Mouse (Mus musculus): ENCODE measurements around the gene Olfr992.
"Not testable (repeated sequence)": the region's sequence is repeated elsewhere in the genome, so short reads cannot be mapped to it uniquely, and the experiment has no call there.

Olfr992 gene

DNA sequence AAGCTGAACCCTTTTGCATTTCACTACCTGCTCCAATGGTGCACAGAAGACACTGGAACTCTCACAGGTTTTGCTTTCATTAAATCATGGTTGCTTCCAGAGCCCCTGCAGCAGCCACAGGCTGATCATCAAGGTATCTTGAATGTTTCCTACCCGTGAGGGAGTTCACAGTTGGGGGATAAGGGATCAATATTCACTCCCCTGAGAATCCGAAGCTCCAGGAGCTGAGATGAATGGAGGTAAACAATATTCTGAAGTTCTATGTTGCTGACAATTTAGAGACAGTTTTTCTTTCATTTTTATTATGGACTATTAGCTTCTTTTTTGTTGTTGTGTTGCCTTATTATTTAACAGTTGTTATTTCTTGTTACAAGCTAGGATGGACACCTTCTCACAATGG, at the start of gene Olfr992:
TSS of gene Olfr992 (minus strand) at position 101 of the 400 bp plus-strand sequence.
- no peak for DNase-seq (ENCODE audit: extremely low read depth, low read depth, low spot score)

DNA sequence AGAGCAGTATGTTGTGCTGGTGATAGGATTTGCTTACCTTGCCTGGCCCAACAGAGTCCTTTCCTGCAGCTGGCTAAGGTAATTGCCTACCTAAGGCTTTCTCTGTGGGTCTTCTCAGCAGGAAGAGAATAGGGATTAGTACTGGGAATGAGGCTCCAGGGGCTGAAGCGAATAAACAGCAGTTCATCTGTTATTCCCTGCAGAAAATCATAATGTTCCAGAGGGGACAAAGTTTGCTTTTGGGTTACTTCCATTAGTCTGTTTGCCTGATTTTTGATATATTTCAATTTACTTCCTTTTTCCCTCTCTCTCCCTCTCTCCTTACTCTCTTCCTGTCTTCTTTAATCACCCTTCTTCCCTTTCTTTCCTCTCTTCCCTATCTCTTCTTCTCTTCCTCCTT, 34.3 kb upstream of the Olfr992 start, which contains the start of gene Olfr995:
TSS of gene Olfr995 (minus strand) at position 101 of the 400 bp plus-strand sequence.
- DNase-seq (ENCODE audit: extremely low read depth, low read depth, low spot score) = no peak

DNA sequence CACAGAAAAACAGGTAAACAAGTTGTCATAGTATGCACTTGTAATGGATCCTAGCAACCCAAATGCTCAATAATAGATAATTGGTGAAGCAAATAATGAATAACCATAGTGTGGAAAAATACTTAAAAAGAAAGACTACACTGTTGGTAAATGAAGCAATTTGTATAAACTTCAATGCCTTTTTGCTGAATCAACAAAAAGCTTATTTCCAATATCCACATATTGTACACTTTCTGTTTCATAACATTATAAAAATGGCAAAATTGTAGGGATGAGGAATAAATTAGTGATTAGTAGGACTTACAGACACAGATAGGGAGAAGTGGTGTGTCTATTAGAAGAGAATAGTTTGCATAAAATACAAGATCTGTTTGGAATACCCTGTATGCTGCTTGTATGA, 33.3 kb upstream of the Olfr992 start:
- DNase-seq (ENCODE audit: extremely low read depth, low read depth, low spot score) = no peak

DNA sequence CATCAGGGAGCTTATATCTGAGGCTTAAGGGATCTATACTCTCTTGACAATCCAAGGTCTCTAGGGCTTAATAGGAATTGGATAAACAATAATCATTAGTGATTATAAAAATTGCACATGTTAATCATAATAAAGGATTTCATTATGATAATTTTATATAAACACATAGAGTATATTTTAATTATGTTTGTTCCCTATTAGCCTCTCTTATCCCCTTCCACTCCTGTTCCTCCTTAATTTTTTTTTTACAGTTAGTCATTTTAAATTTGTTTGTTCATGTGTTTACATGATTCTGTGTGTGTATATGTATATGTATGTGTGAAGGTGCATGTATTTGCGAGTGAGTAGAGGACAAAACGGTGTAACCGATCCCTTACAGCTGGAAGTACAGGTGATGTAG, 27.1 kb upstream of the Olfr992 start, which contains the start of gene Olfr994:
TSS of gene Olfr994 (minus strand) at position 101 of the 400 bp plus-strand sequence.
- no peak for DNase-seq (ENCODE audit: extremely low read depth, low read depth, low spot score)

DNA sequence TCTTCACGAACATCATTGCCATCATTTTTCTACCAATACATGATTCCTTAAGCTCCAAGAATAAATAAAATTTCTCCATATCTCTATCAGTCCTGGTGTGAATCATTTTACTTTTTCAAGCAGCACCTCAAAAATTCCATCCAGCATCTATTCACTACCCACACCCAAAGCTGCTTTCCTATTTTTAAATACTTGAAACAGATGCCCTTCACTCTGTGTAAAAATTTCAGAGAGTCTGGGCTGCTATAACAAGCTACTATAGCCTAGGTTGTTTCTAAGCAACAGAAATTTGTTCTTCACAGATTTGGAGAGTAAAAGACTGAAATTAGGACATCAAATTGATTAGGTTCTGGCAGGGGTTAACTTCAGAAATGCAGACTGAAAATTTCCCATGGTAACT, 16.6 kb upstream of the Olfr992 start:
- no peak for DNase-seq (ENCODE audit: extremely low read depth, low read depth, low spot score)

DNA sequence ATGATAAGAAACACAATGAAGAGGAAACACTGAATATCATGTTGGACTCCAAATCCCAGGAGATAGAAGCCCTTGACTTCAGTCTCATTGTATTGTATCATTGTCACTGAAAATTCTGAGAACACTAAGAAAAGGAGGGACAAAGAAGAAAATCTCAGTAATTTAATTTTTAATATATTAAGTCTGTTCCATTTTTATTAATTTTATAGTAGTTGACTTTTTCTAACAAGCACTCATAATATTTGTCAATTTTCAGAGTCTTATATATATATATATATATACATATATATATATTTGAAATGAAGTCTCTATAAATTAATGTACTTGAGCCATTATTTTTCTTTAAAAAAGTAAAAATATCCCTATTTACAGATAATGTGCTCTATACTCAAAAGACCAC, 5.5 kb upstream of the Olfr992 start, which contains the start of gene Olfr993:
TSS of gene Olfr993 (minus strand) at position 101 of the 400 bp plus-strand sequence.
- no peak for DNase-seq (ENCODE audit: extremely low read depth, low read depth, low spot score)

DNA sequence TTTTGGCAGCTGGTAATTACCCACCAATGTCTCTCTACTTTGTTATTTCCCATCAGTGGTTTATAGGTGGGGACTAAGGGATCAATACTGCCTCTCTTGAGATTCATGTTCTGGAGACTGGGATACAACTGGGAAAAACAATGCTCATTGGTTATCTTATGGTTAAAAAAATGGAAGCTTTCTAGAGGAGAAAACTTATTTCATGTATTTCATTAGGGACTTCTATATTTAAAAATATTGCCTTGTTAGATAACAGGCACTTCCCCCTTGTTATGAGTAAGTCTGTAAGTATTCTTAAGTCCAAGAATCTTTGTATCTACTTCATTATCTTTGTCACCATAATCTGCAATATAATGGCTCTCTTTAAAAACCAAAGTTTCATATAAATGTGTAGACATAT, 46.1 kb downstream of the Olfr992 start, which contains the start of gene Olfr988:
TSS of gene Olfr988 (minus strand) at position 101 of the 400 bp plus-strand sequence.
- not testable (repeated sequence) for DNase-seq (ENCODE audit: extremely low read depth, low read depth, low spot score)

Data from fat pad, adult 2 months (tissue).